Mouse (Mus musculus) urinary bladder, postnatal 14 days (tissue): ENCODE measurements at regions not wholly inside any gene's neighbourhood (a gene's known extent, or its start where the extent isn't known, plus 50 kb on each side); places are given as distances from the start of the nearest gene placed in this dataset.

ENCODE experiments used
- DNase-seq: peaks from one replicate; pipeline ENCODE4 v3.0.0; 2021; ENCODE audit warnings: low spot score

GRCm38 (mm10) chr14:99812741-99813485 is 471.6 kb downstream of the Klf12 start:
- no peak for DNase-seq
